Mouse (Mus musculus) T-helper 1 cell (primary cell): ENCODE data around the gene Arid1a.

Source experiments
- in situ Hi-C: fragments of 300-600 bp; cut with MboI, MseI; formaldehyde crosslinking; loops from one replicate; pipeline ENCODE4 v1.15.1; 2025; ENCODE audit warnings: high pct_unique_total_duplicates

Gene Arid1a

DNA sequence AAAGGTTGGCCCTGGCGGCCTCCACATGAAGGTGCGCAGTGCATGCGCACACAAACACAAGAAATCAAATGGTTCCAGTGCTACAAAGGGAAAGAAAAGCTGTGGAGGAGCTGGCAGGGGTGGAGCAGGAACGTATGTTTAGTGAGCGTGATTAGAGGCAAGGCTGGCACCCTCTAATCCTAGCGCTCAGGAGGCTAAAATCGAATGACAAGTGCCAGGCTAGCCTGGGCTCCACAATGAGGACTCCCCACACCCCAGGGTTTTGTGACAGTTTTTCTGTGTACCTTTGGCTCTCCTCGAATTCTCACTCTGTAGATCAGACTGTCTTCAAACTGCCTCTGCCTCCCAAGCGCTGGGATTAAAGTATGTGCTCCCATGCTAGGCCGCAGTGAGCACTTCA lies 103.8 kb downstream of the Arid1a start:
- in situ Hi-C loops = no loop called here

DNA sequence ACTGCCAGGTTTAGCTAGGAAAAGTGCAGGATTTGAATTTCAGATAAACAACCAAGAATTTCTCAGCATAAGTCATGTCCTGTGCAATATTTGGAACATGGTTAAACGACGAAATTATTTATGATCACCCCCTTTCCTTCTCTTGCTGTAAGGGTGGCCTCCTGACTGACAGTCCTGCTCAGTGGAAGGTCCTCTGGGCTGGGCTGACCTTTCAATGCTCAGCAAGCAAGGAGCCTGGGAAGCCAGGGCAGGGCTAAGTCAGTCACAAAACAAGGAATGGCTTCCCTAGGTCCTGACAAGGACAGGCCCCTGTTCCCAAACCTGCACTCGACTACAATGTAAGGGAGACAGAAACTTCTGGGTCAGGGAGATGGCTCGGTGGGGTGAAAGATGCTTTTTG lies 104.6 kb downstream of the Arid1a start:
- in situ Hi-C loops = no loop called here

DNA sequence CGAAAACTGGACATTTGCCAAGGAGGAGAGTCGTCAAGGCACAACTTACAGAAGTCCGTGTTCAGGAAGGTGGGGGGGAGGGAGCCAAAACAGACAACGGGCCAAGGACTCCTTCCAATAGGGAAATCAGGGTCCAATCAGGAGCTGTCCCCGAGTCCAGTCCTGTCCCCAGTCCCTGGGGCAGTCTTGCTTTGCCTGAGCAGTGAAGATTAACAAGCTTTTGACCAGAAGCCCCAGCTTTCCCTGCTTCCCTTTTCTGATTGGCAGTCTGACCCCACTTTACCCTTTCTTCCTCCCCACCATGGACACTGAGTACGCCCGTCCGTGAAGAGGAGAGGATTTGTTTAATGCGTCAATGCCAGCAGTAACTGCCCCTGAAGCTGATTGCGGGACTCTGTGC lies 105.1 kb downstream of the Arid1a start:
- in situ Hi-C loops = no loop called here

DNA sequence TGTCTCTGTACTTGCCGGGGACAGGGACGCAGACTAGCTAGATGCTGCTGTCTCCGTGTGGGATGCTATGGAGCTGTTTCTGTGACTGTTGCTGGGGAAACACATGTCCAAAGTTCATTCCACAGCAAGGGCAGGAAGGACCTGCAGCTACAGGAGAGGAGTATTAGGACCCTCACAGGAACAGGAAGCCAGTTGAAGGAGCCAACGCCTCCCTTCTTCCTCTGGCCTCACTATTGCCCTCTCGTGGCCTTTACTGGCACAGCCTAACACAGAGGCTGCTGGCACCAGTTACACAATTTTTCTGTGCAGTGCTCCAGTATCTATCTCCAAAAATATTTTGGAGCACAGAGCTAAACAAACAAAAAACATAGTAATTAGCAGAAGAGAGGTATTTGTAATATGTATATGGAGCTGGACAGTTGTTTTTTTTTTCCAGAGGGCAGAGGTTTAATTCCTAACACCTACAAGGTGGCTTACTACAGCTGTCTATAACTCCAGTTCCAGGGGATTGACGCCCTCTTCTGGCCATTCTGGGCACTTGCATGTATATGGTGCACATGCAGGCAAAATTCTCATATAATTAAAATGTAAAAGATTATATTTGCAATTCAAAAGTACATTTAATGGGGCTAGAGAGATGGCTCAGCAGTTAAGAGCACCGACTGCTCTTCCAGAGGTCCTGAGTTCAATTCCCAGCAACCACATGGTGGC lies 106.4 kb downstream of the Arid1a start, which contains the start of gene Zdhhc18:
Gene Zdhhc18 (minus strand): TSS at position 166 of the 711 bp plus-strand sequence.
- in situ Hi-C loops = loop anchor here (10.0 kb wide), 1 partner anchor 55 kb away; no protein-coding TSS in a partner anchor

DNA sequence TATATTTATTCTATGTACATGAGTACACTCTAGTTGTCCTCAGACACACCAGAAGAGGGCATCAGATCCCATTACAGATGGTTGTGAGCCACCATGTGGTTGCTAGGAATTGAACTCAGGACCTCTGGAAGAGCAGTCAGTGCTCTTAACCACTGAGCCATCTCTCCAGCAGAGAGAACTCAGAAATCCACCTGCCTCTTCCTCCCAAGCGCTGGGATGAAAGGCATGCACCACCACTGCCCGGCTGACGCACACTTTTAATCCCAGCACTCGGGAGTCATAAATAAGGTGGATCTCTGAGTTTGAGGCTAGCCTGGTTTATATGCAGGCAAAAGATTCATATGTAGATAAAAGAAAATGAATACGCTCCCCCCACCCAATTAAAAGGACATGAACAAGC lies 107.1 kb downstream of the Arid1a start:
- in situ Hi-C loops = loop anchor here (10.0 kb wide), 1 partner anchor 55 kb away; no protein-coding TSS in a partner anchor

DNA sequence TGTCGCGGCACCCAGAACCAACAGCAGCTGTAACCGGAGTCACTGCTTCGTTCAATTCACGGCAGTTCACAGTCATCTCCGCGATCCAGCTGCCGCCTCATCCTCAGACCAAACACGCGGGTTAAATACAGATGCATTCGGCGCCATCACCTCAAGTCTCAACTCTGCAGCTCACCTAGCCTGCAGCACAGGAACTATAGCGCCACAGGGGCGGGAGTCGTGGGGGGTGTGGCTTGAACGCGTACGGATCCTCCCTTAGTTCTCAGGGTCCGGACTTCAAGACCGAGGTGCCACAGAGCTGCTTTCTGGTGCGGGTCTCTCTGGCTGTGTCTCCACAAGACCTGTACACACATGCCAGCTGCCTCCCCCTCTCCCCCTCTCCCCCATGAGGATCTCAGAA lies 110.9 kb downstream of the Arid1a start:
- in situ Hi-C loops = loop anchor here (10.0 kb wide), 1 partner anchor 51 kb away; no protein-coding TSS in a partner anchor

DNA sequence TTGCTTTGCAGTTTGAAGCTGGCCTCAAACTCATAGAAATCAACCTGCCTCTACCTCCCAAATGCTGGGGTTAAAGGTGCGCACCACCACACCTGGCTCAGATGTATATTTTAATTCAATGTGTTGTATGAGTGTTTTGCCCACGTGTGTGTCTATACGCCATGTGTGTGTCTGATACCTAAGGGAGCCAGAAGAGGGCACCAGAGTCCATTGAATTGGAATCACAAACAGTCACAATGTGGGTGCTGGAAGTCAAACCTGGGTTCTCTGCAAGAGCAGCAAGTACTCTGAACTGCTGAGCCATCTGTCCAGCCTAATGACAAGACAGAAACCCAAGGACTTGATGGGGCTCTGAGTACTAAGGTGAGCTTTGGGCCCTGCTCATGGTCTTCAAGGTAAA lies 111.4 kb downstream of the Arid1a start:
- in situ Hi-C loops = loop anchor here (10.0 kb wide), 1 partner anchor 50 kb away; no protein-coding TSS in a partner anchor

DNA sequence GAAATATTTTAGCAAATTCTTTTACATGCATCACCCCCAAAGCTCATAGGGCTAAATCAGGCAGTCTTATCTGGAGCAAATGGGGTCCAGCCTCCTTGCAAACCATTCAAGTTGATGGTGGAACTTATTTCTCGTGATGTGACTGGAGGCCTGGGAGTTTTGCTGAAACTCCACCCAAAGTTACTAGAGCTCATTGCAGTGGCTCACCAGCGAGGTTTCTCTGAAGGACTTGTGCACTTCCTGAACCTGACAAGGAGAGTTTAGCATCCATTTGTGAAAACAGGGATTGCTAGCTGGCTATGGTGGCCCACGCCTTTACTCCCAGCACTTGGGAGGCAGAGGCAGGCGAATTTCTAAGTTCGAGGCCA lies 122.5 kb downstream of the Arid1a start:
- in situ Hi-C loops = no loop called here

DNA sequence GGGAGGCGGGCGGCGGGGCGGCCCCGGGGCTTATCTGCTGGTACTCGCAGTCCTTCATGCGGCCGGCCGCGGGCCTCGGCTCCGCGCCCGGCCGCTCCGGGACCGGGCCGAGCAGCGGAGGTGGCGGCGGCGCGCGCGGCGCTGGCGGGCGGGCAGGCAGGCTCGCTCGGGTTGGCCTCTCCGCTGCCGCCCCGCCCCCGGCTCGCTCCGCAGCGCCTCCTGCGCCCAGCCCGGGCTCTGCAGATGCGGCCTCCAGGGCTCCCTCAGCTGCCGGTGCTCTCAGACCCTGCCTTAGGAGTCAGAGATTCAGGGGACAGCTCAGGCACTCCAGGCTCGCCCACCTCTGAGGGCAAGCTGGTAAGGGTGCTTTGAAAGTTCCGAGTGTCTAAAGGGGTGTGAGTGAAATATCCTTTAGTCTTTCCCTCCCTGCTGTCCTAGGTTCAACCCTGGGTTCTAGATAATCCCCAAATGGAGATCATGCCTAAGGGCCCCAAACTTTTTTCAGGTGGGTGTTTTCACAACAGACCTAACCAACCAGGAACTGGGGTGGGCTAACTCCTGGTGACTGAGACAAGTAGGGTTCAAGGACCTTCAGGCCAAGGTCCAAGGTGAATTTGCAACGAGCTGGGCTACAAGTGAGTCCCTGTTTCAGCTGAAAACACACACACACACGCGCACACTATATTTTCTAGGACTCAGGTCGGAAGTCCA lies 123.1 kb downstream of the Arid1a start:
- in situ Hi-C loops = no loop called here

DNA sequence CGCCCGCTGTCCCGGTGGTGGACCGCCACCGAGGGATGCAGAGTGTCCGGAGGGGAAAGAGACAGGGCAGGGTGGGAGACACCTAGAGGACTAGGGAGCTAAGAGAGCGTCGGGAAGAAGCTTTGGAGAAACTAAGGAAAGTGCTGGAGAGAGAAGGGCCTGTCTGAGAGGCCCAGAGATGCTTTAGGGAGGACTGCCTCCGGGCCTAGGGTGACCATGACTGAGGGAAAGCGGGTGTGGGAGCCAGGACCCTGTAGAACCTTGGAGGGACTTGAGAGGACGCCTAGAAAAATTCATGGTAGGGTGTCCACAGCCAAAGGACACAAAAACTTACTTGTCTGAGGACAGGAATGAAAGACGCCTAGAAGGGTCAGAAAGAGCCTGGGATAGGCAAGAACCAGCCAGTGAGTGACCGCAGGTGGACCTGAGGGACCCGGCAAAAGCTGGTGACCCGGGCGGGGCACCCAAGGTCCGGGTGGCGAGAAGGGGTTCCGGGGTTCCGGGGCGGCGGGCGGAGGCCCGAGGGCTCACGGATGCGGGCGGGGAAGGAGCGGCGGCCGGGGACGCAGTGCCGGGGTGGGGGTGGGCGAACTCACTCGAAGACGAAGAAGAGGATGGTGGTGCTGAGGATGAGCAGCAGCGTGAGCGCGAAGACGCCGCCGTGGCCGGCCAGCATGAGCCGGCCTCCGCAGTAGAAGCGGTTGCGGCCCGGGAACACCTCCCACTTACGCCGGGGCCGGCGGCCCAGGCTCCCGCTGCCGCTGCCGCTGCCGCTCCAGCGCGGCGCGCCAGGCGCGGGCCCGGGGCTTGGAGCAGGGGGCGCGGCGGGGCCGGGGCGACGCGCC lies 123.9 kb downstream of the Arid1a start:
- in situ Hi-C loops = no loop called here

DNA sequence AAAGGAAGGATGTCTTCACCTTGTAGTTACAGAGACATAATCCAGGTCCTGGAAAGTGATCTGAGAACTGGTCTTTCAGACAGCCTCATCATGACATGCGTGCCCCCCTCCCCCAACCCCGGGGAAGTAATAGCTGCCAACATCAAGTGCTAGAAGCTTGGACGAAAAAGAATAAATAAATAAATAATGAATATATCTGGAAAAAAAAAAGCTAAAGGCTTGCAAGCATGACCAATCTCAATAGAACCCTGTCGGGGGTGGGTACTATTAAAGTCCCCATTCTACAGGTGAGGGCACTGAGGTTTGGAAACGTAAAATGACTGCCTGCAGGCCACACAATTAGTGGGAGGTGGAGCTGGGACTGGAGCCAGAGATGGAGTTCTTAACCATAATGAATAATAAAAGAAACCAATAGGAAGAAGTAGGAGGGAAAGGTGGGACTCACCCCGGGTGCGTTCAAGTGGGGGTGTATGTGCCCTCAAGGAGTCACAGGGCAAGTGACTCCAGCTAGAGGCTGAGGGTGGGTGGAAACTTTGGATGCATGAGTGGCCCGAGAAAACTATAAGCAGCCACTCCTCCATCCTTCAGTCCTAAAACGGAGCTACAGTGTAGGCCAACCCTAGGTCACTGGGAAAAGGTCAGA lies 124.7 kb downstream of the Arid1a start:
- in situ Hi-C loops = no loop called here

DNA sequence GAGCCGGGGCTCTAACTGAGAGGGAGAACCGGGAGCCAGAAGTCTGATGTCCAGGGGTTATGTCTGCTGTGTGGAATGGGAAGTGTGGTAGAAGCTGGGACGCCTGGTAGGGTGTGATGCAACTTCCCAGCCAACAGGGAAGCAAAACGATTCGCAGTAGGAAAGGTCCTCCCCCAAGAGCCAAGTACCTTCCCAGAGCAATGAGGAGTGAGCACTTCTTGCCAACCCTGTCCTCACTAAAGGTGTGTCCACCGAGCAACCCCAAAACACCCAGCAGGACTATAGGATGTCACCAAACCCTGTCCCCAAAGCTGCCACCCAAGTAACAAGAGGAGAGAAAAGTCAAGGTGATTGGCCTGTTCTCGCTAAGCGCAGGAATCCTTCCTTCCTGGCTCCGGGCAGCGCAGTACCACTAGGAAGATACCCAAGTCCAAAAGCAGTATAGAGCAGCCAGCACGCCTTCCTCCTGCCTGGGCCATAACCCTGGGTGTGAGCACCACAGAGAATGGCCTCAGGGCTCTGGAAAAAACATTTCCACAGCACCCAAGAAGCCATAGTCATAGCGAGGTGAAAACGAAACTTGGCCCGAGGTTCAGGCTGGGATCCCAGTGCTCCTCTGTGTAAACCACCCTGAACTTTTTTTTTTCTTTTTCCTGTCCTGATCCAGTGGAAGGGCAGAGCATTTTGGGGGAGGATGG lies 125.3 kb downstream of the Arid1a start:
- in situ Hi-C loops = no loop called here

DNA sequence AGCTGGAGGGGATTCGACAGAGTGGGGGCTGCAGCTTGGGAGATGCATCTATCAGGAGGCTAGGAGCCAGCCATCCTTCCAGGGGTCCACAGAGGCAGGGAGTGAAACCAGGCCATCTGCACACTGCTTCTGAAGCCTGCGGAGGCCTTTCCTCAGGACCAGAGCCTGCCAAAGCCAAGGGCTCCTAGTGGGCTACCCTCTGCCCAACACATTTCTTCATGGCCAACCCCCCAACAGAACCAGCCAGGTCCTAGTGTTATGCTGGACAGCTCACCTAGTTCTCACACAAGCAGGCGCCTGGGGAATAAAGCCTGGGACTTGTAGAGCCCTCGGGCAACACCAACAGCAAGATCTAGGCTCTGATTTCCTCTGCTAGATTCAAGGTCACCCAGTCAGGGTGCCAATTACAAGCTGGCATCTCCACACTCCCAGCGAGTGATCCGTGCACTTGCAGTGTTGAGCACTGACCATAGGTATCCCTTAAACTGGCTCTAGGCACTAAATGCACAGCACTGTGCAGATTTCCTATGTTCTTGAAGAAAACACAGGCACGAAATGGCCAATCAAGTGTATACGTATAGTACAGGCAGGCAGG lies 126.1 kb downstream of the Arid1a start:
- in situ Hi-C loops = no loop called here

DNA sequence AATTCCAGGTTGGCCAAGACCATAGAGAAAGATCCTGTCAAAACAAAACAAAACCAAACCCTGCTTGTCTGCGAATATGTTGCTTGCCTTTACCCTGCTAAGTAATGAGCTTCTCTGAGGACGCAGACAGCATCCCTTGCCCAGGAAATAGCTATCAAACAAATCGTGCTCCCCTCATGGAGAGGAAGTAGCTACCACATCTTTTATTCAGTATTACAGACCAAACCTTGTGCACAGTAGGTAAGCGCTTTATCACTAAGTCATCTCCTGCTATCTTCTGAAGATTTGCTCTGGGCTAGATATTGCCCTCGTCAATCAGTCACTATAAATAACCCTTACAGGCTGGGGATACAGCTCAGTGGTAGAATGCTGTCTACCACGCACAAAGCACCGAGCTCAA lies 127.4 kb downstream of the Arid1a start:
- in situ Hi-C loops = no loop called here
